Mouse (Mus musculus) neural tube, embryonic 12.5 days (tissue): Measurements from ENCODE around the gene Wfdc2. TPM values are rescaled to one million over a fixed set of nuclear protein-coding genes. Genes with fewer than 3 reads are reported as not detected.
"Not testable (repeated sequence)": the region's sequence is repeated elsewhere in the genome, so short reads cannot be mapped to it uniquely, and the experiment has no call there.

Experiments
- ATAC-seq: fragments of 200-750 bp; cut with Nextera tagmentation; 2 replicates; pipeline ENCODE4 v1.8.0; 2017; ENCODE audit warnings: low read depth, mild to moderate bottlenecking, moderate TSS enrichment, moderate library complexity; ENCODE audit not compliant: low FRiP score
- H3K27ac ChIP-seq: fragments of 300-500 bp; sonication (generic); 2 replicates; pipeline ENCODE4 v1.5.1; 2016
- H3K27me3 ChIP-seq: fragments of 300-500 bp; sonication (generic); replicated peaks from 2 replicates; pipeline ENCODE4 v1.6.1; 2016; ENCODE audit warnings: mild to moderate bottlenecking
- H3K36me3 ChIP-seq: fragments of 300-500 bp; sonication (generic); 2 replicates; pipeline ENCODE4 v1.6.1; 2016; ENCODE audit warnings: mild to moderate bottlenecking
- H3K4me1 ChIP-seq: fragments of 300-500 bp; sonication (generic); 2 replicates; pipeline ENCODE4 v1.6.1; 2016
- H3K4me2 ChIP-seq: fragments of 300-500 bp; sonication (generic); replicated peaks from 2 replicates; pipeline ENCODE4 v1.6.1; 2016; ENCODE audit warnings: mild to moderate bottlenecking
- H3K4me3 ChIP-seq: fragments of 300-500 bp; sonication (generic); 2 replicates; pipeline ENCODE4 v1.5.1; 2016
- H3K9ac ChIP-seq: fragments of 300-500 bp; sonication (generic); 2 replicates; pipeline ENCODE4 v1.6.1; 2016; ENCODE audit warnings: mild to moderate bottlenecking
- H3K9me3 ChIP-seq: fragments of 300-500 bp; sonication (generic); 2 replicates; pipeline ENCODE4 v1.6.1; 2016; ENCODE audit warnings: mild to moderate bottlenecking
- WGBS: fragments of 180-500 bp; shearing (Covaris S2); methylation state at CpG from one replicate; pipeline ENCODE4 v1.1.7; 2016; 5-methylcytosine and 5-hydroxymethylcytosine counted together
- polyA plus RNA-seq: library from polyadenylated mRNA; unstranded; fragments of >200 nt; fragmentation: Nextera tagmentation; extraction: Ambion mirVana; gene quantifications from 2 replicates; pipeline ENCODE4 v1.2.1, GENCODE M21; 2016

Wfdc2 gene
- polyA plus RNA-seq, 1 experiment from 2014 or later: 5.1 TPM

- no peaks in the 10 kb centered on the region for H3K36me3 ChIP-seq
- H3K4me1 ChIP-seq: no peaks in the 10 kb centered on the region; the same call in none of the 2 replicates
- 35% methylated on average over 10 of the region's 10 CpGs for WGBS
- no peak for ATAC-seq
- no peak overlapping the region for H3K4me2 ChIP-seq
- no peaks in the 10 kb centered on the region for H3K9me3 ChIP-seq
- no peaks in the 10 kb centered on the region for H3K27me3 ChIP-seq
- H3K27ac ChIP-seq: no peak overlapping the region
- H3K4me3 ChIP-seq: no peak overlapping the region
- 0 out of 2 replicates have a peak overlapping the region, but pooled peaks have one; percentile 29 for H3K9ac ChIP-seq
Observed at GRCm38 (mm10) chr2:164549963-164550894, 12.0 kb upstream of the Wfdc2 start.

DNA sequence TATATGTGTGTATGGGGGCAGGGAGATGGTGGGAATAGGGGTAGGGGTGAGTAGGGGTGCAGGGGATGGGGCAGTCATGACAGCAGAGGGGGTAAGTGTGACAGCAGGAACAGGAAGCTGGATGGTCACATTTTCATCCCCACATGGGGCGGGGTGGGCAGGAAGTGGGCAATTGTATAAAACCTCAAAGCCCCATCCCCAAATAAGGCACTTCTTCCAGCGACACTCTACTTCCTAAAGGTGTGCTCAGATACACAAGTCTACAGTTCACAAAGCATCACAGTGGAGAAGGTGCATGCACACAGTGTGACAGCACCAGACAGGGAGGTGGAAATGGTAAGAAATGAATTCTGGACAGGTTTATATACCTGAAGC lies 11.3 kb upstream of the Wfdc2 start:
- Histone ChIP-seq H3K4me3 (no peak overlapping the region), H3K9me3 (no peaks in the 10 kb centered on the region), H3K9ac (no peak overlapping the region), H3K4me2 (no peak overlapping the region), H3K27ac (no peak overlapping the region), H3K36me3 (no peaks in the 10 kb centered on the region), H3K27me3 (no peaks in the 10 kb centered on the region), H3K4me1 (no peaks in the 10 kb centered on the region; the same call in none of the 2 replicates)
- no peak for ATAC-seq
- WGBS: 81% methylated on average over 2 of the region's 2 CpGs

- H3K27me3 ChIP-seq: no peaks in the 10 kb centered on the region
- no peak for ATAC-seq
- no peak overlapping the region for H3K4me3 ChIP-seq
- no peak overlapping the region for H3K4me2 ChIP-seq
- no peak overlapping the region for H3K27ac ChIP-seq
- no peaks in the 10 kb centered on the region; the same call in none of the 2 replicates for H3K4me1 ChIP-seq
- no peak overlapping the region for H3K9ac ChIP-seq
- no peaks in the 10 kb centered on the region for H3K36me3 ChIP-seq
- WGBS: 90% methylated on average over 9 of the region's 9 CpGs
- H3K9me3 ChIP-seq: no peaks in the 10 kb centered on the region
Observed at GRCm38 (mm10) chr2:164551502-164551901, 10.7 kb upstream of the Wfdc2 start.

GRCm38 (mm10) chr2:164558426-164558825 lies 3.8 kb upstream of the Wfdc2 start:
- H3K9ac ChIP-seq: no peak overlapping the region
- H3K4me1 ChIP-seq: peaks cover 13% of the 10 kb centered on the region
- no peak for ATAC-seq
- no peak overlapping the region for H3K27ac ChIP-seq
- no peak overlapping the region for H3K4me2 ChIP-seq
- no peaks in the 10 kb centered on the region for H3K36me3 ChIP-seq
- no peaks in the 10 kb centered on the region for H3K9me3 ChIP-seq
- peaks cover 15% of the 10 kb centered on the region for H3K27me3 ChIP-seq
- no peak overlapping the region for H3K4me3 ChIP-seq
- whole genome bisulfite sequencing: 85% methylated on average over 8 of the region's 8 CpGs

DNA sequence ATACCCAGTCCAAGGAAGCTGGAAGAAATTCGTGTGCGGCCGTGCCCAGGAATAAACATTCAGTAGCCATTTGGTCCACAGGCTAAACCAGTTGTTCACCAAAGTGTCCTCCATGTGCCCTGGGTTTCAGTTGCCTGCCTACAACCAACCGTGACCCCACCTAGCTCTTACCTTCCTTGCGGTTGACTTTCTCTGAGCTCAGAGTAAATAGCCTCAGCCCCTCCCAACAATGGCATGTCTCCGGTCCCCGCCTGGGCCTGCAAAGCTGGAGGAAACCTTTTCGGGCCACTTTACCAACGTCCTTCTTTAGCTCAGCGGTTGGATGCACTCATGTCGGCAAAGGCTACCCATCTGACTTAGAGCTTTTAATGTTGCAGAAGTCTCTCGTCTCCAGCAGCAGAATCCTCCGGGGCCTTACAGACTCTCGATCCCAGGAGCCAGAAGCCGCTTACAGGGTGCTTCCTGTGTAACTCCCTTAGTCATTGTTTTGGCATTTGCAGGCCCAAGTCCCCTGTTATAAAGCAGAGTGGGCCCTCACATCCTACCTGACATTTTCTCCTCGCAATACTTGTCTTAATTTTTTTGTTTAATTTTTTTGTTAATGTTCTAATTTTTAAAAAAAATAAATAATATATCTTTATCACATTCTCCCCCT lies 3.1 kb upstream of the Wfdc2 start:
- no peak overlapping the region for H3K9ac ChIP-seq
- H3K27ac ChIP-seq: no peak overlapping the region
- H3K4me2 ChIP-seq: no peak overlapping the region
- H3K4me3 ChIP-seq: no peak overlapping the region
- H3K36me3 ChIP-seq: no peaks in the 10 kb centered on the region
- peaks cover 16% of the 10 kb centered on the region for H3K4me1 ChIP-seq
- 44% methylated on average over 16 of the region's 16 CpGs for WGBS
- ATAC-seq: no peak
- peaks cover 18% of the 10 kb centered on the region for H3K27me3 ChIP-seq
- H3K9me3 ChIP-seq: no peaks in the 10 kb centered on the region

DNA sequence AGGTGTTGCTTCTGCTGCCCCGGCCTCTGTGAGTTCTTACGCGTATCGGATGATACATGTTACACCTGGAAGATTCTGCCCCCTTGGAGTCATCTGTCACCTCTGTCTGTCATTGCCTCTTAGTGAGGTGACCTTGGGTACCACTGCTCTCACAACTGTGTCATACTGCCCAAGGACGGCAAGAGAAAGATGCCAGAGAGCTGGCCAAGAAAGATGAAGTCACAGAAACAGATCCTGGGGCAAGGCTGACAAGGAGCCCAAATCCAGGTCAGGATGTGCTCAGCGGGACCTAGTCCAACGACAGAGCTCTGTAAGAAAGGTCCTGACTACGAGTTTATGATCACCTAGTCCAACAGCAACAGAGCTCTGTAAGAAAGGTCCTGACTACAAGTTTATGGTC lies 2.1 kb upstream of the Wfdc2 start:
- no peak overlapping the region for H3K4me3 ChIP-seq
- H3K9me3 ChIP-seq: no peaks in the 10 kb centered on the region
- peaks cover 20% of the 10 kb centered on the region for H3K27me3 ChIP-seq
- H3K27ac ChIP-seq: no peak overlapping the region
- WGBS: 91% methylated on average over 8 of the region's 8 CpGs
- no peak overlapping the region for H3K9ac ChIP-seq
- H3K4me1 ChIP-seq: peaks cover 16% of the 10 kb centered on the region
- H3K4me2 ChIP-seq: no peak overlapping the region
- ATAC-seq: no peak
- H3K36me3 ChIP-seq: no peaks in the 10 kb centered on the region

DNA sequence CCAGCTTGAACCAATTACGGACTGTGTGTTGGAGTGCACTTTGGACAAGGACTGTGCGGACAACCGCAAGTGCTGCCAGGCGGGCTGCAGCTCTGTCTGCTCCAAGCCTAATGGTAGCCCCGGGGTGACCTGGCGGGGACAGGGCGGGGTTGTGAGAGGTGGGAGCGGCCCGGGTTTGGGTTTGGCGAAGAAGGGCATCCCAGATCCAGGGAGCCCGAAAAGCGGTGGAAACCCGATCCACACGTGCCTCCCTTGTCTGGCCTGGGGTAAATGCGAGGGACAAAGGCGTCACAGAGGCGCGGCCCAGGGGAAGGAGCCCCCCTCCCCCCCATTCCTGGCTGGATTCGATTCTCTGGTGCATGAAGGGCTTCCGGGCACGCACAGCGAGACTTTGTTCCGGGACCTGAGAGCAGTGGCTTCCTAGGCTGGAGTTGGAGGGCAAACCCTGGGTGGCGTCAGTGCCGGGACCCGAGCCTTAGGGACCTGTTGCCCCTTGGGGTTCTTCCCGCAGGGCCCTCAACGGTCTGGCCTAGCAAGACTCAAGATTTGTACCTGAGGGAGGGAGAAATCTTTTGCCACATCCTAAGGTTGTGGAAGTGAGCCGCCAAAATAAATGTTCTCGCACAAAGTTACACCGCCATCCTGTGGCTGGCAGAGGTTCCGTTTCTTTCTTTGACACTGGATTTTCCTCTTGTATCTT lies 1.3 kb downstream of the Wfdc2 start:
- no peaks in the 10 kb centered on the region for H3K36me3 ChIP-seq
- H3K4me1 ChIP-seq: peaks cover 16% of the 10 kb centered on the region
- H3K4me3 ChIP-seq: peak overlapping the region; percentile 41
- H3K9ac ChIP-seq: peak overlapping the region; percentile 58
- H3K9me3 ChIP-seq: no peaks in the 10 kb centered on the region
- no peak overlapping the region for H3K27ac ChIP-seq
- WGBS: 1% methylated on average over 32 of the region's 32 CpGs
- H3K4me2 ChIP-seq: peak overlapping the region; percentile 88
- H3K27me3 ChIP-seq: peaks cover 21% of the 10 kb centered on the region
- peak; percentile 76 for ATAC-seq

- H3K27ac ChIP-seq: no peak overlapping the region
- peaks cover 16% of the 10 kb centered on the region for H3K4me1 ChIP-seq
- no peaks in the 10 kb centered on the region for H3K36me3 ChIP-seq
- H3K9ac ChIP-seq: no peak overlapping the region
- 70% methylated on average over 5 of the region's 5 CpGs for WGBS
- peaks cover 21% of the 10 kb centered on the region for H3K27me3 ChIP-seq
- H3K9me3 ChIP-seq: no peaks in the 10 kb centered on the region
- H3K4me3 ChIP-seq: no peak overlapping the region
- ATAC-seq: no peak
- no peak overlapping the region for H3K4me2 ChIP-seq
Observed at GRCm38 (mm10) chr2:164564346-164564745, 2.1 kb downstream of the Wfdc2 start.

- no peak overlapping the region for H3K9ac ChIP-seq
- no peaks in the 10 kb centered on the region for H3K36me3 ChIP-seq
- no peak overlapping the region for H3K4me2 ChIP-seq
- 84% methylated on average over 2 of the region's 2 CpGs for WGBS
- peaks cover 19% of the 10 kb centered on the region for H3K27me3 ChIP-seq
- peaks cover 16% of the 10 kb centered on the region for H3K4me1 ChIP-seq
- ATAC-seq: no peak
- no peak overlapping the region for H3K27ac ChIP-seq
- no peak overlapping the region for H3K4me3 ChIP-seq
- no peaks in the 10 kb centered on the region for H3K9me3 ChIP-seq
Observed at GRCm38 (mm10) chr2:164566997-164567396, 4.8 kb downstream of the Wfdc2 start.

GRCm38 (mm10) chr2:164567460-164567859 lies 5.2 kb downstream of the Wfdc2 start:
- H3K4me3 ChIP-seq: no peak overlapping the region
- H3K4me1 ChIP-seq: peaks cover 13% of the 10 kb centered on the region
- no peak for ATAC-seq
- H3K9me3 ChIP-seq: no peaks in the 10 kb centered on the region
- H3K36me3 ChIP-seq: no peaks in the 10 kb centered on the region
- H3K27me3 ChIP-seq: peaks cover 14% of the 10 kb centered on the region
- no peak overlapping the region for H3K4me2 ChIP-seq
- 91% methylated on average over 5 of the region's 5 CpGs for WGBS
- H3K9ac ChIP-seq: no peak overlapping the region
- no peak overlapping the region for H3K27ac ChIP-seq

GRCm38 (mm10) chr2:164573359-164573758 lies 11.1 kb downstream of the Wfdc2 start, which contains the start of gene Spint3:
Spint3 (minus strand) TSS chr2:164573459.
- not testable (repeated sequence) for H3K27ac ChIP-seq, H3K9ac ChIP-seq, H3K4me1 ChIP-seq, H3K36me3 ChIP-seq, H3K4me3 ChIP-seq, H3K4me2 ChIP-seq, H3K27me3 ChIP-seq, H3K9me3 ChIP-seq, ATAC-seq
- WGBS: 85% methylated on average over 6 of the region's 6 CpGs
